Mouse (Mus musculus) olfactory bulb, adult 2 months (tissue): Measurements from ENCODE around the gene Gm20503.

Experiments used
- CTCF ChIP-seq: fragments of 200-500 bp; IDR thresholded peaks from 2 replicates; pipeline ENCODE4 v1.5.1; 2012; ENCODE audit warnings: low read depth, mild to moderate bottlenecking, low read length, moderate library complexity; ENCODE audit not compliant: insufficient read depth
- POLR2A ChIP-seq: fragments of 200-500 bp; IDR thresholded peaks from 2 replicates; pipeline ENCODE4 v1.6.1; 2012; ENCODE audit warnings: mild to moderate bottlenecking, low read depth, low read length, moderate library complexity; ENCODE audit not compliant: insufficient read depth

DNA sequence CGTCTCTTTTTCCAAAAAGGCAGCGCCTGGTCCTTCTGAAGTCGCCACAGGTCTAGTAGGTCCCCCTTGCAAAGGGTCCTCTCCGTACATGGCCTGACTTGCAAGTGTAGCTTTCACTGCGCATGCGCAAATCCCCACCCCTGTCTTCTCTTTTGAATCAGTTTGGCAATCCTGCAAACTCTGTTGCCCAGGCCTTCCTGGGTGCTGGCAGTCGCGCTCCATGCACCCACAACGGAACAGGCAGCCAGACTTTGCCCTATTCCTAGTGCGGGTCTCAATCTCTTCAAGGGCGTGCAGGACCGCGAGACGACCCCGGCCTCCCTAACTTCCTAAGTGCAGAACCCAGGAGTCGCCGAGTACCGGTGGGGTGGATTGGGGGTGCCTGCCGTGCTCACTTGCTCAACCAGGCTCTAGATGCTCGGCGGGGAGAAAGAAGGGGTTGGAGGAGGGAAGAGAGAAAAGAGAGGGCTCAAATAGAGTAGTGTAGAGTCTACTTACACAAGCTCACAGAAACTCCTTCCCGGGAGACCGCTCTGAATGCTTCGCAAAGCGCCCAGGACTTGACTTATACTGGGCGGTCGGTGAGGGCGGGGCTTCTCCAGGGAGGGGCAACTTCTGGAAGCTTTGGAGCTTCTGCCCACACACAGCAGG, 16.3 kb upstream of the Gm20503 start, which contains the start of gene Ptgr1:
- TF ChIP-seq CTCF = no peak
- no peak for TF ChIP-seq POLR2A
